Mouse (Mus musculus): ENCODE measurements around the gene Hsd17b3.

The Hsd17b3 gene

DNA sequence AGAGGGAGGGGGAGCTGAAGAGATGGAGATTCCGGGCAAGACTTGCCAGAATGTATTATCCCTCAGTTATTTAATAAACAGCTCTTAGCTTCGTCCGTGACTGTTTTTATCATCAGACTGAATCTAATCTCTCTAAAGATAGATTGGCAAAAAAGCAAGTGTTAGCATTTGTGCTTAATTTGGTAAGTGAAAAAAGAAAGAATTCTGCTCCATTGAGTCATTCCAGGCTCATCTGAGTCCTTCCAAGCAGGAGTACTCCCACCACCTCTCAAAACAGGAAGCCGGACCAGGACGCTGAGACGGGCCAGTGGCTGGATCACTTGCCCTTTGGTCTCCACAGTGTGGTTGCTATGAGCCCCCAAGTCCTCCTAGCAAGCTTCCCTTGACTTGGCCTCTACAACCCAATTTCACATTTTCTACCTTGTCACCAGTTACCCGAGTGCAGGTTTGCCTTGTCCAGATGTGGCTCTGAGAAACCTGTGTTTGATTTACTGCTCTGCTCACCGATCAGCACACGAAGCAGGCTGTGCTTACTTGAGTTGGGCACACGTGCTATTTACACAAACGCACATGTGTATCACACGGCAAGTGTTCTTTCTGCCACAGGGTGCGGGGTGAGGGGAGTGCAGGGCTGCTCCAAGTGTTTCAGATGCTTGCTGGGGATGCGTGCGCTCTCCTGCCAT, 66.1 kb downstream of the Hsd17b3 start:
- DNase-seq (ENCODE audit: low spot score in 2 of 2) = no peak

DNA sequence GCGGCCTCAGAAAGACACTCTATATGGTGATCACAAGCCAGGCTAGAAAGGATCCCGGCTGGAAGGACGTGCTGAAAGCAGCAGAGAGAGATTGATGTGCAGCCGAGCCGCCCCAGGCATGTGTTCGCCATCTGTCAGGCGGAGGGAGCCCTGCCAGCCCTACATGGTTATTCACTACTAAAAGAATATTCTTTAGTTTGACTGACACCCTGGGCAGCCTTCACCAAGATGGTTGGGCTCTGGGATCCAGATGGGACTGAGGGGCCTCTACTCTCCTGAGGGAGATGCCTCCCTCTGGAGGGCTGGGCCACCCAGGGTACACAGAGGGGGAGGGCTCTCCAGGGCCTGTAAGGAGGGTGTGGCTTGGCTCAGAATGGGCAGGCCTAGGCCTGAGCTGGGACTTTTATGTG, 68.1 kb downstream of the Hsd17b3 start:
- no peak for DNase-seq (ENCODE audit: low spot score in 2 of 2)

DNA sequence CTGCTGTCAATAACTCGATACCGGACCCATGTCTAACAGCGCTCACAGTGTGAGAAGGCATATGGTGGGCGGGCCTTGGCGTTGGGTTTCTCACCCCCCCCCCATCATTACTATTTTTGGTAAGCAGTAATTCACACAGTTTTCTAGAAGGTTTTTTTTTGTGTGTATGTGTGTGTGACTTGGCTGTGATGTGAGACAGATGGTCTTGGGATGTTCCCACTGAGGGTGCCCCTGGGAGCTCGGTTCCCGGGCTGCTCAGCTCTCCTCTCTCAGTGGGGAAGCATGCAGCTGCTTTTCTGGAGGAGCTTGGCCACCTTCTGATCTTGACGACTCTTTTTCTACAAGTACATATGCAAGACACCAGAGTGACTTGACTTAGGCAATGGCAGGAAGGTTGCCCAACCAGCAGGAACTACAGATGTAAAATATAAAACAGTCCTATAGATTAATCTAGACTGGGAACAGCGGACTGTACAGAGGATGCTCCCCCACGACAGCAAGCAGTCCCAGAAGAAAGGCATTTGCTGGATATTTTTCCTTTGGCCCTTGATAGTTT, 70.4 kb downstream of the Hsd17b3 start:
- DNase-seq (ENCODE audit: low spot score in 2 of 2) = no peak

DNA sequence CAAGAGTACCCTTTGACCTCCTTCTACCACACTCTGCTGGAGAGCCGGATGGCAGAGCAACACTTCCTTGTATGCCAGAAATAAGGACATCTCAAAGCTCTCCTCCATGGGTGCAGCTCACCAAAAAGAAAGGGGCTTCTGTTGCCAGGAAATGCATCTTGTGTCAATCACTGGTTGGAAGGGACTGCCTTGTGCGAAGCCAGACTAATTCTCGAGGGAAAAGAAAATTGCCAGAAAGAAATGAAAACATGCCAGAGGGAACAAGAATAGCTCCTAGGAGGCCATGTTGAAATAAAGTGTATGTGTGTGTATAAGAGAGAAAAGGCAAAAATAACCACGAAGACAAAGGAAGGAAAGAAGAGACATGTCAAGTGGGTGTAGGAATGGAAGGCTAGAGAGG, 73.0 kb downstream of the Hsd17b3 start:
- DNase-seq (ENCODE audit: low spot score in 2 of 2) = no peak

DNA sequence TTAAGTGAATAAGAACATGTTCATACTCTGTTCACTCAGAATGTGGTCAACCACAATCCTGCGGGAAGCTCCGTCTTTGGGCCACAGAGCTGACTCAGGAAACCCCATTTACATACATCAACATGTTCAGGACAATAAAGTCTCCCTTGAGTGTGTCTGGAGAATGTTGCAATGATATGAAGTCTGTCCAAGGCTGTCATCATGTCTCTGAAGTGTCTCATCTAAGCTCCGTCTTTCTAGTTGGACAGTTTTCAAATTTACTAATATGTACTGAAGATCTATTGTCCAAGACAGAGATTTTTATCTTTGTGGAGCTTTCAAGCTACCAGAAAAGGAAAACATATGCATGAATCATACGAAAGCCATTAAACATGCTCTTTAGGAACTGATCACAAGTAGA, 77.9 kb downstream of the Hsd17b3 start:
- DNase-seq (ENCODE audit: low spot score in 2 of 2) = no peak
